Mouse (Mus musculus) liver, embryonic 14.5 days (tissue): ENCODE data around the gene Phf3. TPM values are rescaled to one million over a fixed set of nuclear protein-coding genes. Genes with fewer than 3 reads are reported as not detected.
"Not testable (repeated sequence)": the region's sequence is repeated elsewhere in the genome, so short reads cannot be mapped to it uniquely, and the experiment has no call there.

Source experiments
- ATAC-seq: fragments of 200-750 bp; cut with Nextera tagmentation; 2 replicates; pipeline ENCODE4 v1.8.0; 2017; ENCODE audit warnings: moderate number of reproducible peaks, mild to moderate bottlenecking, moderate library complexity; ENCODE audit not compliant: insufficient read depth
- DNase-seq, 3 experiments: peaks; one replicate each; pipeline ENCODE4 v3.0.0-alpha.2; 2012 to 2013; ENCODE audit warnings: low read depth in 3 of 3, low spot score in 3 of 3
- H3K27ac ChIP-seq: fragments of 300-500 bp; sonication (generic); 2 replicates; pipeline ENCODE4 v1.5.1; 2014; ENCODE audit warnings: moderate library complexity, mild to moderate bottlenecking, control low read depth, inconsistent platforms
- H3K27me3 ChIP-seq: fragments of 300-500 bp; sonication (generic); 2 replicates; pipeline ENCODE4 v1.6.1; 2014; ENCODE audit warnings: mild to moderate bottlenecking, low read length, moderate library complexity; ENCODE audit not compliant: control insufficient read depth, insufficient read depth
- H3K36me3 ChIP-seq: fragments of 300-500 bp; sonication (generic); replicated peaks from 2 replicates; pipeline ENCODE4 v1.6.1; 2014; ENCODE audit warnings: low read depth; ENCODE audit not compliant: control insufficient read depth, insufficient read depth
- H3K4me1 ChIP-seq, 2 experiments: fragments of 200-500 bp in 1 of 2; fragments of 300-500 bp in 1 of 2; sonication (generic) in 1 of 2; replicated peaks; 2 replicates each; pipeline ENCODE4 v1.6.1; 2012 to 2014; ENCODE audit warnings: antibody characterized with exemption in 1 of 2, inconsistent platforms in 1 of 2, low read length in 1 of 2; ENCODE audit not compliant: control insufficient read depth in 2 of 2, insufficient read depth in 2 of 2
- H3K4me2 ChIP-seq: fragments of 300-500 bp; sonication (generic); 2 replicates; pipeline ENCODE4 v1.6.1; 2014; ENCODE audit warnings: low read depth, mild to moderate bottlenecking, control low read depth, moderate library complexity
- H3K4me3 ChIP-seq, 2 experiments: fragments of 200-500 bp in 1 of 2; fragments of 300-500 bp in 1 of 2; sonication (generic) in 1 of 2; 2 replicates each; pipeline ENCODE4 v1.5.1; 2012 to 2014; ENCODE audit warnings: low read depth in 2 of 2, low read length in 2 of 2, mild to moderate bottlenecking in 2 of 2, control low read depth in 1 of 2, inconsistent platforms in 1 of 2, moderate library complexity in 1 of 2; ENCODE audit not compliant: insufficient read depth in 1 of 2
- H3K9ac ChIP-seq: fragments of 300-500 bp; sonication (generic); replicated peaks from 2 replicates; pipeline ENCODE4 v1.6.1; 2014; ENCODE audit warnings: mild to moderate bottlenecking, control low read depth, moderate library complexity
- H3K9me3 ChIP-seq: fragments of 300-500 bp; sonication (generic); 2 replicates; pipeline ENCODE4 v1.6.1; 2016; ENCODE audit warnings: low read length, mixed read lengths; ENCODE audit not compliant: control insufficient read depth
- CTCF ChIP-seq: IDR thresholded peaks from 2 replicates; pipeline ENCODE4 v1.5.1; 2016; ENCODE audit warnings: antibody characterized with exemption, low read depth, control low read depth
- EP300 ChIP-seq: IDR thresholded peaks from 2 replicates; pipeline ENCODE4 v1.6.1; 2016; ENCODE audit warnings: antibody characterized with exemption, low read depth
- WGBS: fragments of 180-500 bp; shearing (Covaris S2); extraction: QIAGEN DNeasy Blood & Tissue Kit; methylation state at CpG from one replicate; pipeline ENCODE4 v1.1.7; 2014; ENCODE audit not compliant: insufficient replicate concordance; 5-methylcytosine and 5-hydroxymethylcytosine counted together
- polyA plus RNA-seq, 2 experiments: library from polyadenylated mRNA; depleted of rRNA in 1 of 2; stranded (reverse) in 1 of 2; unstranded in 1 of 2; fragments of >200 nt; fragmentation: Nextera tagmentation in 1 of 2; extraction: Ambion mirVana in 1 of 2; gene quantifications; 2 replicates each; pipeline versions ENCODE4 v1.2.1 to v1.2.3; 2012 to 2014

Phf3 gene
- polyA plus RNA-seq, 2 experiments: 13.6 to 15.8 TPM

- no peaks in the 10 kb centered on the region for H3K4me1 ChIP-seq
- H3K9ac ChIP-seq: no peak overlapping the region
- no peak overlapping the region for H3K4me2 ChIP-seq
- H3K27ac ChIP-seq: no peak overlapping the region
- H3K36me3 ChIP-seq: no peaks in the 10 kb centered on the region
- no peak for TF ChIP-seq EP300
- TF ChIP-seq CTCF: peak; percentile 72
- no peak overlapping the region for H3K4me3 ChIP-seq
- WGBS: 17% methylated on average over 14 of the region's 14 CpGs
- DNase-seq (peak in 2 of 3 experiments; percentile 4 to 9), ATAC-seq (no peak)
- no peaks in the 10 kb centered on the region for H3K27me3 ChIP-seq
- H3K9me3 ChIP-seq: no peaks in the 10 kb centered on the region
Measured at GRCm38 (mm10) chr1:30778374-30779005, 95.2 kb downstream of the Phf3 start.

DNA sequence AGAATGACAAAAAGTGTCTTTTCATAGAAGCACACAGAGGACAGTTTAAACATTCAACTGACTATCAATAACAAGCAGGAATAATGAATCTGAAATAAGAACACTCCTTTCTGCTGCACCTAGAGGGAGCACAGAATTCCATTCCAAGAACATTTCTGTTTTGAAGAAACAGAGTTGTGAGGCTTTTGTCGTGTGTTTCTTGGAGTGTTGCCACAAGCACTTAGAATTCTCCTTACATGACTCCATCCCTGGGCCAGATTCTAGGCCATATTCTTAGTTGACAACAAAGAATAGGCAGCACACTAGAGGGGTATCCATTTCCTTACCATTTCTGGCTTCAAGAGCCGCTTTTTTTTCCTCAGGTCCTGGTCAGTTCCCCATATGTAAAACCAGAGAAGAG is 97.5 kb downstream of the Phf3 start:
- Histone ChIP-seq H3K27me3 (no peaks in the 10 kb centered on the region), H3K4me3 (no peak overlapping the region), H3K27ac (no peak overlapping the region), H3K36me3 (no peaks in the 10 kb centered on the region), H3K9ac (no peak overlapping the region), H3K4me1 (no peaks in the 10 kb centered on the region), H3K4me2 (no peak overlapping the region), H3K9me3 (no peaks in the 10 kb centered on the region)
- no peak for TF ChIP-seq EP300
- no peak for TF ChIP-seq CTCF
- WGBS: 50% methylated on average over 2 of the region's 2 CpGs
- ATAC-seq: no peak
- DNase-seq: no peak

DNA sequence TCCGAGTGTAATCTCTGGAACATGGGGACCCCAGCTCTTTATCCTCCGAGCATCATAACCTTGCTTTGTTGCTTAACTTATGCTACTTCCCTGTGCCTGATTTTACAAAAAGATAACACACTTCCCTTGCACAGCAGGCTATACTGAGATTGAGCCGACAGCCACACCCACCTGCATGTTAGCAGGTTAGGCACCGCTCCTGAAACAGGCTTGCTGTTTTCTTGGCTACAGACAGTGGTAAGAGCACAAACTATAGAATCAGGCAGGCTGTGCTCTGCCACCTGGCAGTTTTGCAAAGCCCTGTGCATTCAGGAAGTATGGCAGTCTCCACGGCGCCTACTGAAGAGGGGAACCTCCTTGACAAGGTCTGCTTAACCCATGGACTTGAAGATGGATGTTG is 100.1 kb downstream of the Phf3 start:
- Histone ChIP-seq H3K9ac (no peak overlapping the region), H3K27ac (no peak overlapping the region), H3K36me3 (no peaks in the 10 kb centered on the region), H3K9me3 (no peaks in the 10 kb centered on the region), H3K4me2 (no peak overlapping the region), H3K27me3 (no peaks in the 10 kb centered on the region), H3K4me3 (no peak overlapping the region), H3K4me1 (no peaks in the 10 kb centered on the region)
- DNase-seq (no peak), ATAC-seq (no peak)
- TF ChIP-seq EP300 (no peak), CTCF (no peak)
- WGBS: 59% methylated on average over 6 of the region's 6 CpGs

GRCm38 (mm10) chr1:30772851-30773250 is 100.9 kb downstream of the Phf3 start:
- Histone ChIP-seq H3K9ac (no peak overlapping the region), H3K36me3 (no peaks in the 10 kb centered on the region), H3K4me1 (no peaks in the 10 kb centered on the region), H3K27ac (no peak overlapping the region), H3K4me3 (no peak overlapping the region), H3K27me3 (no peaks in the 10 kb centered on the region), H3K4me2 (no peak overlapping the region), H3K9me3 (no peaks in the 10 kb centered on the region)
- TF ChIP-seq EP300 (no peak), CTCF (no peak)
- WGBS: 65% methylated on average over 7 of the region's 7 CpGs
- ATAC-seq (no peak), DNase-seq (no peak)

- Histone ChIP-seq H3K27me3 (no peaks in the 10 kb centered on the region), H3K4me2 (no peak overlapping the region), H3K9ac (no peak overlapping the region), H3K4me1 (no peaks in the 10 kb centered on the region), H3K9me3 (no peaks in the 10 kb centered on the region), H3K36me3 (no peaks in the 10 kb centered on the region), H3K4me3 (no peak overlapping the region), H3K27ac (no peak overlapping the region)
- TF ChIP-seq EP300: no peak
- no peak for TF ChIP-seq CTCF
- no peak for ATAC-seq
- WGBS: 59% methylated on average over 6 of the region's 6 CpGs
- DNase-seq: no peak
Measured at GRCm38 (mm10) chr1:30771772-30772171, 101.9 kb downstream of the Phf3 start.

GRCm38 (mm10) chr1:30770599-30770998 is 103.1 kb downstream of the Phf3 start:
- H3K36me3 ChIP-seq, DNase-seq, H3K4me2 ChIP-seq, H3K27me3 ChIP-seq, H3K4me1 ChIP-seq, H3K4me3 ChIP-seq, H3K27ac ChIP-seq, H3K9ac ChIP-seq, H3K9me3 ChIP-seq, ATAC-seq: not testable (repeated sequence)
- WGBS: 77% methylated on average over 12 of the region's 16 CpGs
